Mouse (Mus musculus) frontal cortex, postnatal 25 days (tissue): ENCODE results near the gene Cox8b.

Experiments
- DNase-seq, 2 experiments: peaks; one replicate each; pipeline ENCODE4 v3.0.0; 2022; ENCODE audit warnings: low spot score in 2 of 2

The Cox8b gene

DNA sequence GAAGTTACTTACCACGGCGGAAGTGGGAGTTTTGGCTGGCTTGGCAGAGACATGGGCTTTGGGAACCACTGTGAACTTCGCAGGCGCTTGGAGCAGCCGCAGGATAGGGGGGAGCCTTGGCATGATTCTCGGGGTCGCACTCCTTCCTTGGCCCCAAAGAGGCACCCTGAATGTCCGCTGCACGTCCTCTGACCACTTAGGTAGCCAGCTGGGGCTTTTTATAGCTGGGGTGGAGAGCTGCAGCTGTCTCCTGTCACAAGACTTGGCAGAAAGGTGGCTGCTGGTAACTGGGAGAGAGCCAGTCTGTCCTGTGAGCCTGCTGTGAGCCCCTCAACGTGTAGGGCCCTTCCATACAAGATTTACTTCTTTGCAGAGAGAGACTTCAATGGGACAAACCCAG lies at the start of gene Cox8b:
Cox8b (minus strand) TSS at position 227 of the 400 bp plus-strand sequence.
- no peak for DNase-seq

DNA sequence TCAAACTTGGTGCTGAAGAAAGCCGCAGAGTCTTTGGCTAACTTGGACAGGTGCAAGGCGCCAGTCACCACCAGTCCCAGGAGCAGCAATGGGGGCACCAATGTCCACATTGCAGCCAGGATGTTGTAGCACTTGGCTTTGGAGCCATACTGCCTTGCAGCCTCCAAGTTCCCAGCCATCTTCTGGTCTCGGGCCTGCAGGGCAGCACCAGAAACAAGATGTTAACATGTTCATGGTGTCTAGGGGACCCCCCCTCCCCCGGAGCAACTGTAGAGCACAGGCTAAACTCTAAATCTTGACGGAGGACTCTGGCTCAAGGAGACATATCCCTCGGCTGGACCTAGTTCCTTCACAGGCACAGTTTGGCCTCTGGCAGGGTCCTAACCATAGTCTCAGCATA lies 49.0 kb upstream of the Cox8b start:
- DNase-seq: no peak

DNA sequence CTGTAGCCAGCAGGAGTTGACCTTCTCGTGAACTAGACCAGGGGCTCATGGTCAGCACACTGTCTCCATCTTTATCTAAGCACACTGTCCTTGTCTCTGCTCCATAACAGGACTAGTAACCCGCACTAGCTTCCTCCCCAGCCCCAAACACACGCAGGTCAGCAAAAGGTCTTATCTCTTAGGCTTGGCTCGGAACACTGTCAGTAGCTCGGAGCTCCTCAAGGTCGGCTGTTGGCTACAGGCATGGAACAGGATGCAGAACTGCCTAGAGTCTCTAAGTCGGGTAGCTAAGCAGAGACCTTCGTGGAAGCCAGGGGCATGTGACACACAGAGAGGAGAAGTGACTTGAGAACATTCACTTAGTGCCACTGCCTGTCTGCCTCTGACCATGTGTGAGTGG lies 47.9 kb upstream of the Cox8b start:
- DNase-seq: no peak

DNA sequence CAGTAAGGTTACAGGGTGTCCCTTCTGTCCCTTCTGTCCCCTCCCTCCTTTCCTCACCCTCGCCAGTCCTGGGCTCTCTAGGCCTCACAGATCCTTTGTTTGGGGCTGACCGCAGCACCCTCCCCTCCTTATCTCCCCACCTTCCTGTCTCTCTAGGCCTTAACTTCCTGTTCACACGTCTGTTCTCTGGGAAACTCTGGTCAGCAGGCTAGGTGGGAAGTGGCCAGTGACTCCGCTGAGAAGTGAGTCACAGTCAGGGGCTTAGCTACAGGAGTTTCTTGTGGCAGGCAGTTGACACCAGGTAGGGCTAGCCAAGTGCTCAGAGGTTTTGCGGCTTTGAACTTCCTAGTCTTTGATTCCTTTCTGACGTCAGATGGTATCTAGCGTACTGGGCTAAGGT lies 46.7 kb upstream of the Cox8b start:
- DNase-seq: no peak

DNA sequence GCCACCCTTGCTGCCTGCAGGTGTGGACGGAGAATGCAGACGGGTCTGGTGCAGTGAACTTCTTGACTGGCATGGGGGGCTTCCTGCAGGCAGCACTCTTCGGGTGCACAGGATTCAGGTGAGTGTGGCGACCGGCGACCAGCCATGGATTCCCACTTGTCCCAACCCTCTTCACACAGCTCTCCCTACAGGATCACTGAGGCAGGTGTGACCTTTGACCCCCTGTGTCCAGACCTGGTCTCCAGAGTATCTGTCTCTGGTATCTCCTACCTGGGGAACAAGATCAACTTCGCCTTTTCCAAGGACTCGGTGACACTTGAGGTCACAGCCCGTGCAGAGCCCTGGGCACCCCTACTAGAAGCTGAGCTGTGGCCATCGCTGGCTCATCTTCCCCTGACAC lies 46.1 kb upstream of the Cox8b start:
- DNase-seq: no peak

DNA sequence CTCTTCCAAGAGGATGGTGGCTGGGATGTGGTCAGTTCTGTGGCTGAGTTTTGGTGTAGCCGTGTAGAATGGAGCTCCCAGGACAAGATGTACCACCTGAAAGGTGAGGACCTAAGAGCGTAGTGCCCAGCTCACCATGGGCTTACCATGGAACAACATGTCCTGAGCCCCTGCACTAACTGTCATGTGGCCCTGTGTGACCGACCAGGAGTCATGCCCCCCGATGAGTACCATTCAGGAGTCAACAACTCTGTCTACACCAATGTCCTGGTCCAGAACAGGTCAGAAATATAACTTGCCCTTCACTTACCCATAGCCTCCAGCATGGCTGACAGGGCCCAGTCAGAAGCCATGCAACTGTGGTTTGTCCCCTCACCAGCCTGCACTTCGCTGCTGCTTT lies 45.0 kb upstream of the Cox8b start:
- no peak for DNase-seq

DNA sequence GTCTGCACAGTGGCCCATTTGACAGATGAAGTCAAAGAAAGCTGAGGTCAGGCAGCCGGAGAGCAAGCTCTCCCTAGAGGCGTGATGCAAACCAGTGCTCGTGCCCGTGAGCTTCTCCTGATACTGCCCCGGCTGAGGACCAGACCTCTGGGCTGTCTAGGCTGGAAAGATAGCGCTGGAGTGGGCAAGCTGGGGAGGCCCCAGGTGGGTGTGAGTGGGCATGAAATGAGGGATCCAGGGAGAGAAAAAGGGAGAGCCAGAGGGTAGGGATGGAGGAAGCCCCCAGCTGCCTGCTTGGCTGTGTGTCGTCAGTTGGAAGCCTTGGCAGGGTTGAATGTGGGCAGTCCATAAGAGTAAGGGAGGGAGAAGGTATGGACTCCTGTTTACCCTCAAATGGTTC lies 44.0 kb upstream of the Cox8b start:
- DNase-seq: no peak

DNA sequence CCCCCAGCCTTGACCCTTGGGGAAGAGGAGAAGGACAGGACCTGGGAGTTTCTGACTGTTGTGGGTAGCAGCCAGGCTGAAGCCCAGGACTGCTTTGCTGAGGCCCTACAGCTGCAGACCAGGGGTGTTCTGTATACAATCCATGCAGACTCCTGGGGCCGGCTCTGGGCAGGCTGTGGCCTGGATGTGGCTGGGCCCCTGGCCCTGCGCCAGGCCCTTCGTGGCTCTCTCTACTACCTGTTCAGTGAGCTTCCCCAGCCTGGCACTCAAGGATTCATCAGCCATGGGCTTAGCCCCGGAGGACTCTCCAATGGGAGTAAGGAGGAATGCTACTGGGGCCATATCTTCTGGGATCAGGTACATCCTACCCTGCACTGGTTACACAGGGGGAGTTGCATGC lies 43.1 kb upstream of the Cox8b start:
- no peak for DNase-seq

DNA sequence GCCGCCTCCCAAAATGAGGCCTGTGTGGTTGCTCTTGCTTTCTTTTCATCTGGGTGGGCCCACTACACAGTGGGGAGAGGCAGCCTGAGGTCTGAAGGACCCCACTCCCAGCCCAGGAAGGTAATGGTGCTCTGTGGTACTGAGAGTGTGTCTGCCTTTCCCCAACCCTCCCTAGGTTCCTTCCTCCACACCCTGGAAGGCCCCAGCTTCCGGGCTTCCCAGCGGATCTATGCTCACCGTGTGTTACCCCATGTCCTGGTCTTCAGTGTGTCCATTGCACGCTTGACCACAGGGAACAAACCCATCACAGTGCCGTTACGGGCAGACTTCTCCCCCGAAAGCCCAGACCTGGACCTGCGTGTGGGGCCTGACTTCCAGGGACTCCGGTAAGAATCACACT lies 42.6 kb upstream of the Cox8b start:
- DNase-seq: no peak

DNA sequence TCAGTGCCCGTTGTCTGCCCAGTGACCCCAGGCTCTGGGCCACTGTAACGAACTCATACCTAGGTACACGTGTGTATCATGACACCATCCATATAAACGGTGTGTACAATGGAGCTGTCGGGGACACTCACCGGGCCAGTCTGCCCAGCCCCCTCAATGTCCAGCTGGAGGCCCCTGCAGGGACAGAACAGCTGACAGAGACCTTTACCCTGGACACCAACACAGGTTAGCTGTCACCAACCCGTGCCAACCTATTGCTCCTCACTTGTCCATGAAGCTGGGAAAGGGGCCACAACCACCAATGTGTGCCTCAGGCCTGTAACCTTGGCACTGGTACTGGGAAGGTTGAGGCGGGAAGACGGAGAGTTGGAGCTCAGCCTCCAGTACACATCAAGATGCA lies 42.1 kb upstream of the Cox8b start:
- no peak for DNase-seq

DNA sequence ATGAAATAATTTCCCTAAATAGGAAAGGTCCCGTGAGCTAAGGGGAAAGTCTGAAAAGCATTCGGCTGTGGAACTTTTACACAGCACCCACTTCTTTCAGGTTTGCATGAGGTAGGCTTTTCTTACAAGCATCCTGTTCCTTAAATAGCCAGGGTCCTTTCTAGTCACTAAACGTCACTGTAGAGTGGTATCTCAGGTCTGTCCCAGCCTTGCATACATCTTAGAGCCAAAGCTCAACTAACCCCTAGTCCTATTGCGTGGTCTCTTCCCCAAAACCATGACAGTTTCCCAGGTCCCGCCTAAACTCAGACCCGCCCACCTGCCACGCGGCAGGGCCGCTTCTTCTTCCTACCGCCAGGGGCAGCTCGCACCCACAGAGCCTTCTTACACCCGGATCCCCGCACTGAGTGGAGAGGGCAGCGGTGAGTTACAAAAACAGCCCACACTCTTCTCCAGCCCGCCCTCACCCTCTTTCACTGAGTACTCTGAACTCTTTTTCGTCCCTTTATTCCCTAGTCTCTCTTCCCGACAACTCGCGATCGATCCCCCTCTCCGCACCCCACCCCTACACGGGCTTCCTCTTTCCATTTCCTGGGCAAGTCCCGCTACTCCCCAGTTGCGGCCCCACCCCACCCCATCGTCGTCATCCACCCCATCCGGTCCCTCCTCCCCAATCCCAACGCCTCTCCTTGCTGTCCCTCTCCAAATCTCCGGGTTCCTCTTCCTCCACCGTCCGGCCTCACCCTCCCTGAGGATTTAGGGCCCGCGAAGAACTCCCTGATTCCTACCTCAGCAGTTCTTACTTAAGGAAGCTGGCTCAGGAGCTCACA lies 41.2 kb upstream of the Cox8b start, which contains the start of gene Pgghg:
Pgghg (plus strand) TSS at position 170 of the 830 bp plus-strand sequence.
- DNase-seq: peak; percentile 29 to 35

DNA sequence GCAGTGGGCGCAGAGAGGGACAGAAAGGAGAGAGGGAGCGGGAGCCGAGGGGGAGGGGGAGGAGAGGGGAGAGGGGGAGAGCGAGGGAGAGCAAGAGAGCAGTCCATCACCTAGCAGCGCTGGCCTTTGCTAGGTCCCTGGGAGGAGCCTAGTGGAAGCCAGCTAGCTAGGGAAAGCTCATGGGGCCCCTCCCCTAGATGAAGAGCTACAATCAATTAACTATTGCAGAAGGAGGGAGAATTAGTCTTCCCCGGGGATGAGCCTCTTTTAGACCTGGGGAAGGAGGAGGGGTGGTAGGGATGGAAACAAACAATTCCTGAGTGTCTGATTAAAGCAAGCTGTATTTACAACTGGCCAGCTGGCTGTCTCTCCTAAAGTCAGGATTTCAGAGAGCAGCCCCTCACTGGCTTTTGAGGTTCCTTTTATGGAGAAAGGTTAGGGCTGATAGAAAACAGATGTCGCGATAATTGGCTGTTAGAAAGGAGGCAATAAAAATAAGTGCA lies 39.5 kb upstream of the Cox8b start:
- DNase-seq: no peak

DNA sequence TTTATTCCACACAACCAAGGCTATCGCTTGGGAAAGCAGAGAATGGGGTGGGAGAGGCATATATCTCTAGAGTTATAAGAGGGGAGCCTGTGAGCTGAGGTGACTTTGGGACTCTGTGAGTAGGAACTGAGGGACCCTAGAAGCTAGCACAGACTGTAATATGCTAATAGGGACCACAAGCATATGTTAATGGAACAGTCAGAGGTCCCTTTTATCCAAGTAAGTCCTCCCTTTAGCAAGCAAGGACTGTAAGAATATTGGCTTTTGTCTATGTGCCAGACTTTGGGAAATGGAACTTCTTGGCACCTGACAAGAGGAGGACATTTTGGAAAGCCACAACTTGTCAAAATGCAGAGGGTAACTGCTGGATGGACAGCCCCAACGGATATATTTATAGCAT lies 38.6 kb upstream of the Cox8b start:
- DNase-seq: no peak

DNA sequence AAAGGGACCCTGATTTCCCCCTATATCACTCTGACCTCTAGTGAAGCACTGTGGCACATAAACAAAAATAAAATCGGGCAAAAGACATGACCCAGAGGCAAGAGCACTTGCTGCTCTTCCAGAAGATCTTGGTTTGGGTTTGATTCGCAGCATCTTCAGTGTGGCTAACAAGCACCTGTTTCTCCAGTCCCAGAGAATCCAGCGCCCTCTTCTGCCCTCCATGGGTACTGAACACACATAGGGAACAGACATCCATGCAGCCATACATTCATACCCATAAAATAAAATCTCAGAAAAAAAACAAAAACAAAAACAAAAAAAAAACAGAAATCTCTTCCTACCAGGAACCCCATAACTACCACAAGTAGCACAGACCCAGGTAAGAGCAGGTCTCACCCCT lies 38.2 kb upstream of the Cox8b start:
- DNase-seq: no peak

DNA sequence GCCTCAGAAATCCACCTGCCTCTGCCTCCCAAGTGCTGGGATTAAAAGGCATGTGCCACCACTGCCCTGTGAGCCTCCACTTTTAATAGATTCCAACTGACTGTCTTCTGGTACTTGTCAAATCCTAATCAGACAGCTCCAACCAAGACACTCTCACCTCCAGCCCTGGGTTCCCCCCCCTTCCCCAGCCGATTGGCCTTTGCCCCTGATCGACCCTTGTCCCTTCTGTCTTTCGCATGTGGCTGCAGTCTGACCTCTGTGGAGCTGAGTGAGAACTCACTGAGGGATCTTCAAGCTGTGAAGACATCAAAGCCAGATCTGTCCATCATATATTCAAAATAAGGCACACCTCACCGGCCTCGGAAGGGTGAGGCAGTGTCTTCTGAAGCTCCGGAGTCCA lies 26.9 kb upstream of the Cox8b start:
- no peak for DNase-seq

DNA sequence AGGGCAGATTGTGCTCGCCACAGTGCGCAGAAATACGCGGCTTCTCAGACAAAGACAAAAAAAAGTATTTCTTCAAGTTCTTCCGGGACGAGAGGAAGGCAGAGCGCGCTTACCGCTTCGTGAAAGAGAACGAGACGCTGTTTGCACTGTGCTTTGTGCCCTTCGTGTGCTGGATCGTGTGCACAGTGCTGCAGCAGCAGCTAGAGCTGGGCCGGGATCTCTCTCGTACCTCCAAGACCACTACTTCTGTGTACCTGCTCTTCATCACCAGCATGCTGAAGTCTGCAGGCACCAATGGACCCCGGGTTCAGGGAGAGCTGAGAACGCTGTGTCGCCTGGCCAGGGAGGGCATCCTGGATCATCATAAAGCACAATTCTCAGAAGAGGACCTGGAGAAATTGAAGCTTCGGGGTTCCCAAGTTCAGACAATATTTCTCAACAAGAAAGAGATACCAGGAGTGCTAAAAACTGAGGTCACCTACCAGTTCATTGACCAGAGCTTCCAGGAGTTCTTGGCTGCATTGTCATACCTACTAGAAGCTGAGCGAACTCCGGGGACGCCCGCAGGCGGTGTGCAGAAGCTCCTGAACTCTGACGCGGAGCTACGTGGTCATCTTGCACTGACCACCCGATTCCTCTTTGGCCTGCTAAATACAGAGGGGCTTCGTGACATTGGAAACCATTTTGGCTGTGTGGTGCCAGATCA lies 23.0 kb upstream of the Cox8b start:
- DNase-seq: no peak

DNA sequence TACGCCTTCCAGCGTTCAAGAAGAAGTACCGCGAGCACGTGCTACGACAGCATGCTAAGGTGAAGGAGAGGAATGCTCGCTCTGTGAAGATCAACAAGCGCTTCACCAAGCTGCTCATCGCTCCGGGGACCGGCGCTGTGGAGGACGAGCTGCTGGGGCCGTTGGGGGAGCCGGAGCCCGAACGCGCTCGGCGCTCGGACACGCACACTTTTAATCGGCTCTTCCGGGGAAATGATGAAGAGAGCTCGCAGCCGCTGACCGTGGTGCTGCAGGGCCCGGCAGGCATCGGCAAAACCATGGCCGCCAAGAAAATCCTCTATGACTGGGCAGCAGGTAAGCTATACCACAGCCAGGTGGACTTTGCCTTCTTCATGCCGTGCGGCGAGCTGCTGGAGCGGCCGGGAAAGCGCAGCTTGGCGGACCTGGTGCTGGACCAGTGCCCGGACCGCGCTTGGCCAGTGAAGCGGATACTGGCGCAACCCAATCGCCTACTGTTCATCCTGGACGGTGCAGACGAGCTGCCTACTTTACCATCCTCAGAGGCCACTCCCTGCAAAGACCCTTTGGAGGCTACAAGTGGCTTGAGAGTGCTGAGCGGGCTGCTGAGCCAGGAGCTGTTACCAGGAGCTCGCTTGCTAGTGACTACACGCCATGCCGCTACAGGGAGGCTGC lies 22.3 kb upstream of the Cox8b start:
- DNase-seq: no peak

DNA sequence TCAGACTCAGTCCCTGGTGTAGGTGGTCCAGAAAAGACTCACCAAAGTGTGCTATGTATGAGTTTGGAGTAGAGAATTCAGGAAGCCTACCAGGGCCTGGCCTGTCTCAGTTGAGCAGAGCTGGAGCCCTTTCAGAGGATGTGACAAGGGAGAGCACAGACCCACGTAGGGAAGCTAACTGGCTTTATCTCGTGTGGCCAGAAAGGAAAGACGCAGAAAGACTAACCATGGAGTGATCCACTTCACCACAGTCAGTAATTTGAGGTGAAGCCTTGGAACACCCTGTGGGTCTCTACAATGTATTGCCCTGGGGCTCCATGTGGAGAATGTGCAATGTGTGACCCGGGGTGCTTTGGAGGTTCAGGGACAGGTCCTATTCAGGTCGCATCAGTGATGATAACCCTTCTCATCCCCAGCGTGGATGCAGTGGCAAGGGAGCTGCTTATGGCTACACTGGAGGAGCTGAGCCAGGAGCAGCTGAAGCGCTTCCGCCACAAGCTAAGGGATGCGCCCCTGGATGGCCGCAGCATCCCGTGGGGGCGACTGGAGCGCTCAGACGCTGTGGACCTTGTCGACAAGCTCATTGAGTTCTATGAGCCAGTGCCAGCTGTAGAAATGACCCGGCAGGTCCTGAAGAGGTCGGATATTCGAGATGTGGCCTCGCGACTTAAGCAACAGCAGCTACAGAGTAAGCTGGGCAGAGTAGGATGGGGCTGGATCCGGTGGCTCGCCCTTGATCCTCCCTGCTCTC lies 21.2 kb upstream of the Cox8b start:
- DNase-seq: no peak

DNA sequence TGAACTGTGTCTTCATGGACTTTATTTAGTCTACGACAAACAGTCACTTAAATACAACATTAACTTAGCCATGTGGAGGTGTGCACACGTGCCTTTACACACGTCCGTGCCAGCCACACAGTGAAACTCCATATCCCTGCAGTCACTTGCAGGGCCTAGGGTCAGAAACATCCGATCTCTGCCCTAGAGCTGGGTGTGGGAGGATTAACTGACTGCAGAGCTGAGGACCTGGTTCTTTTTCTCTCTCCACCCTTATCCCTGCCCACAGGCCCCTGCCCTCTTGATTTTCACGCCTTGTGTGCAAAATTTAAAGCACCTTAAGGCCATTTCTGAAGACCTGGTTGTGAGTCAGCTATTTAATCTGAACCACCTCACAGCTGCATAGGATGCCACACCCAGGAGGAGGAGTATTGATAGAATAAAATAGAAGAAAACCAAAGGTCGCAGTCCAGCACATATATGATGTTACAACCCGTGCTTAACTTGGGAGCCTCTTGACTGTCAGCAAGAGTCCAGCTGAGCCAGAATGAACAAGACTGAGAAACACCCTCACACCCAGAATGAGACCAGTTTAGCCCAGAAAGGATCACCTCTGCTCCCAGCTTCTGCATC lies 20.3 kb upstream of the Cox8b start, which contains the start of gene Nlrp6:
Nlrp6 (plus strand) TSS at position 485 of the 612 bp plus-strand sequence.
- no peak for DNase-seq

DNA sequence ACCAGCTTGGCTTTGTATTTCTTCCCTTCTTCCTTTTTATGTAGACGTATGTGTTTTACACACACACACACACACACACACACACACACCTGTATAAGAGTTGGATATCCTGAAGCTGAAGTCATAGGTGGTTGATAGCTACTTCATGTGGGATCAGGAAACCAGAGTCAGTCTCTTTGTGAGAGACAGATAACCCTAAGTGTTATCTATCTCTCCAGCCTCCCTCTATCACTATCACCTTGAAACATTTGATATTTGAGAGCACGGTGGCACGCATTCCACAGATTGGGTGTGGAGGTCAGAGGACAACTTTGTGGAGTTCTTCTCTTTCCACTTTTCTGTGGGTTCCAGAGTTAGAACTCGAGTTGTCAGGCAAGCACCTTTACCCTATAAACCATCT lies 19.7 kb upstream of the Cox8b start:
- DNase-seq: no peak

DNA sequence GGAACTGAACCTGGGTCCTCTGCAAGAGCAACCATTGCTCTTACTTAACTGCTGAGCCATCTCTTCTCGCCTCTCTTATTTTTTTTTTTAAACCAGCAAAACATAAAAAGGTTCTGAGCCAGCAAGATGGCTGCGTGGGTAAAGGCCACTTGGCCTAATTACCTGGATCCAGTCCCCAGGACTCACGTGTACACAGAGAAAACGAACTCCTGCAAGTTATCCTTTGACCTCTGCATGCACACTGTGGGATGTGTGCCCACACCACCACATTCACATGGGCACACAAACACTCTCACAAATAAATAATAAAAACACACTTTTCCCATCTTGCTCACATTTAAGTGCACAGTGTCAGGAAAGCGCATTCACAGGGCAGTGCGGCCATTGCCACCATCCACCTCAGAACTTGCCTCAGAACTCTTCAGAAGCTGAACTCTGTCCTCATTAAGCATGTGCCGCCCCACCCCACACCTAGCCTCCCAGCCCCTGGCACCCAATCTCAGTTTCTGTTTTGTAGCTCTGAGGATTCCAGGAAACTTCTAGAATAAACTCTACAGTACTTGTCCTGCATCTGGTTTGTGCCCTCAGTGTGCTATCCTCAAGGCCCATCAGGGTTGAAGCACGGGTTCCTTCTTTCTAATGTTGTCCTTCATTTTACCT lies 13.9 kb upstream of the Cox8b start:
- DNase-seq: no peak
